Mouse (Mus musculus): Measurements from ENCODE around the gene Chd4.

- no peak for TF ChIP-seq CTCF (IDR thresholded peaks at IDR 0.05; ENCODE audit: low read depth)
- TF ChIP-seq EP300 (IDR thresholded peaks at IDR 0.05; ENCODE audit: low read depth) = no peak
Observed at GRCm38 (mm10) chr6:125092372-125092771, 3.4 kb upstream of the Chd4 start.

All from liver, postnatal 0 days (tissue).